Mouse (Mus musculus): ENCODE measurements at regions not wholly inside any gene's neighbourhood (a gene's known extent, or its start where the extent isn't known, plus 50 kb on each side); places are given as distances from the start of the nearest gene placed in this dataset.

- Histone ChIP-seq H3K4me3 (no peak overlapping the region), H3K9ac (replicated peaks) (no peak overlapping the region), H3K27ac (replicated peaks) (no peak overlapping the region), H3K36me3 (no peaks in the 10 kb centered on the region), H3K4me2 (replicated peaks) (no peak overlapping the region), H3K9me3 (no peaks in the 10 kb centered on the region), H3K4me1 (no peaks in the 10 kb centered on the region), H3K27me3 (no peaks in the 10 kb centered on the region)
- ATAC-seq (replicated peaks), result no peak
- 93% methylated on average over 7 of the region's 7 CpGs for WGBS
Measured at GRCm38 (mm10) chr2:34007916-34008315, 120.2 kb upstream of the Mvb12b start.

- 98% methylated on average over 7 of the region's 7 CpGs for WGBS
- Histone ChIP-seq H3K4me3 (no peak overlapping the region), H3K27ac (replicated peaks) (no peak overlapping the region), H3K9ac (replicated peaks) (no peak overlapping the region), H3K9me3 (no peaks in the 10 kb centered on the region), H3K4me2 (replicated peaks) (no peak overlapping the region), H3K36me3 (no peaks in the 10 kb centered on the region), H3K4me1 (no peaks in the 10 kb centered on the region), H3K27me3 (no peaks in the 10 kb centered on the region)
- no peak for ATAC-seq (replicated peaks)
Measured at GRCm38 (mm10) chr2:33997106-33997505, 109.4 kb upstream of the Mvb12b start.

- Histone ChIP-seq H3K27me3 (no peaks in the 10 kb centered on the region), H3K36me3 (no peaks in the 10 kb centered on the region), H3K9me3 (no peaks in the 10 kb centered on the region), H3K27ac (replicated peaks) (no peak overlapping the region), H3K4me2 (replicated peaks) (no peak overlapping the region), H3K4me1 (no peaks in the 10 kb centered on the region), H3K4me3 (no peak overlapping the region), H3K9ac (replicated peaks) (no peak overlapping the region)
- WGBS, result 96% methylated on average over 2 of the region's 2 CpGs
- no peak for ATAC-seq (replicated peaks)
Measured at GRCm38 (mm10) chr2:33996331-33996730, 108.6 kb upstream of the Mvb12b start.

- H3K4me1 ChIP-seq, result peaks cover 16% of the 10 kb centered on the region
- H3K4me2 ChIP-seq (replicated peaks), result no peak overlapping the region
- WGBS, result 83% methylated on average over 4 of the region's 4 CpGs
- no peak for ATAC-seq (replicated peaks)
- no peak overlapping the region for H3K27ac ChIP-seq (replicated peaks)
- no peaks in the 10 kb centered on the region for H3K9me3 ChIP-seq
- H3K27me3 ChIP-seq, result no peaks in the 10 kb centered on the region
- no peaks in the 10 kb centered on the region for H3K36me3 ChIP-seq
- no peak overlapping the region for H3K4me3 ChIP-seq
- no peak overlapping the region for H3K9ac ChIP-seq (replicated peaks)
Measured at GRCm38 (mm10) chr2:33991299-33991698, 103.6 kb upstream of the Mvb12b start.

- WGBS, result 90% methylated on average over 6 of the region's 6 CpGs
- Histone ChIP-seq H3K4me1 (peaks cover 16% of the 10 kb centered on the region), H3K27ac (replicated peaks) (no peak overlapping the region), H3K9ac (replicated peaks) (no peak overlapping the region), H3K4me2 (replicated peaks) (no peak overlapping the region), H3K4me3 (no peak overlapping the region), H3K36me3 (no peaks in the 10 kb centered on the region), H3K9me3 (no peaks in the 10 kb centered on the region), H3K27me3 (no peaks in the 10 kb centered on the region)
- ATAC-seq (replicated peaks), result no peak
Measured at GRCm38 (mm10) chr2:33990711-33991110, 103.0 kb upstream of the Mvb12b start.

- no peak overlapping the region for H3K4me2 ChIP-seq (replicated peaks)
- H3K9me3 ChIP-seq, result no peaks in the 10 kb centered on the region
- H3K4me1 ChIP-seq, result peaks cover 16% of the 10 kb centered on the region
- H3K9ac ChIP-seq (replicated peaks), result no peak overlapping the region
- 68% methylated on average over 12 of the region's 12 CpGs for WGBS
- H3K27ac ChIP-seq (replicated peaks), result no peak overlapping the region
- H3K36me3 ChIP-seq, result no peaks in the 10 kb centered on the region
- ATAC-seq (replicated peaks), result no peak
- no peak overlapping the region for H3K4me3 ChIP-seq
- no peaks in the 10 kb centered on the region for H3K27me3 ChIP-seq
Measured at GRCm38 (mm10) chr2:33989555-33990370, 102.0 kb upstream of the Mvb12b start.

GRCm38 (mm10) chr2:33986420-33986819 lies 98.7 kb upstream of the Mvb12b start:
- no peak overlapping the region for H3K9ac ChIP-seq (replicated peaks)
- no peak overlapping the region for H3K27ac ChIP-seq (replicated peaks)
- H3K36me3 ChIP-seq, result no peaks in the 10 kb centered on the region
- H3K4me2 ChIP-seq (replicated peaks), result 0 out of 2 replicates have a peak overlapping the region, but pooled peaks have one; percentile 22
- H3K4me1 ChIP-seq, result peaks cover 32% of the 10 kb centered on the region
- 18% methylated on average over 4 of the region's 4 CpGs for WGBS
- no peak overlapping the region for H3K4me3 ChIP-seq
- peak; percentile 71 for ATAC-seq (replicated peaks)
- no peaks in the 10 kb centered on the region for H3K9me3 ChIP-seq
- H3K27me3 ChIP-seq, result no peaks in the 10 kb centered on the region

- Histone ChIP-seq H3K4me1 (peaks cover 29% of the 10 kb centered on the region), H3K27ac (replicated peaks) (no peak overlapping the region), H3K9me3 (no peaks in the 10 kb centered on the region), H3K36me3 (no peaks in the 10 kb centered on the region), H3K27me3 (no peaks in the 10 kb centered on the region), H3K4me3 (no peak overlapping the region), H3K9ac (replicated peaks) (no peak overlapping the region), H3K4me2 (replicated peaks) (no peak overlapping the region)
- 57% methylated on average over 11 of the region's 11 CpGs for WGBS
- no peak for ATAC-seq (replicated peaks)
Measured at GRCm38 (mm10) chr2:33985316-33985715, 97.6 kb upstream of the Mvb12b start.

GRCm38 (mm10) chr2:33983112-33983748 lies 95.5 kb upstream of the Mvb12b start:
- H3K27me3 ChIP-seq, result no peaks in the 10 kb centered on the region
- no peak overlapping the region for H3K4me3 ChIP-seq
- no peaks in the 10 kb centered on the region for H3K36me3 ChIP-seq
- H3K27ac ChIP-seq (replicated peaks), result peak overlapping the region; percentile 38
- H3K4me2 ChIP-seq (replicated peaks), result no peak overlapping the region
- no peaks in the 10 kb centered on the region for H3K9me3 ChIP-seq
- ATAC-seq (replicated peaks), result peak; percentile 59
- H3K9ac ChIP-seq (replicated peaks), result no peak overlapping the region
- peaks cover 16% of the 10 kb centered on the region for H3K4me1 ChIP-seq
- WGBS, result 26% methylated on average over 11 of the region's 11 CpGs

GRCm38 (mm10) chr2:33981936-33982335 lies 94.2 kb upstream of the Mvb12b start:
- WGBS, result 46% methylated on average over 8 of the region's 8 CpGs
- Histone ChIP-seq H3K27ac (replicated peaks) (no peak overlapping the region), H3K9ac (replicated peaks) (no peak overlapping the region)

GRCm38 (mm10) chr2:33981321-33981720 lies 93.6 kb upstream of the Mvb12b start:
- 90% methylated on average over 7 of the region's 7 CpGs for WGBS
- H3K4me1 ChIP-seq, result peaks cover 16% of the 10 kb centered on the region
- no peaks in the 10 kb centered on the region for H3K9me3 ChIP-seq
- H3K4me2 ChIP-seq (replicated peaks), result no peak overlapping the region
- no peak overlapping the region for H3K4me3 ChIP-seq
- no peaks in the 10 kb centered on the region for H3K27me3 ChIP-seq
- no peak overlapping the region for H3K27ac ChIP-seq (replicated peaks)
- H3K9ac ChIP-seq (replicated peaks), result no peak overlapping the region
- H3K36me3 ChIP-seq, result no peaks in the 10 kb centered on the region
- ATAC-seq (replicated peaks), result no peak

More at GRCm38 (mm10) chr2:33981936-33982335, 94.2 kb upstream of the Mvb12b start:
- Histone ChIP-seq H3K4me1 (peaks cover 16% of the 10 kb centered on the region), H3K27me3 (no peaks in the 10 kb centered on the region), H3K36me3 (no peaks in the 10 kb centered on the region), H3K9me3 (no peaks in the 10 kb centered on the region), H3K4me2 (replicated peaks) (no peak overlapping the region), H3K4me3 (no peak overlapping the region)
- ATAC-seq (replicated peaks), result no peak

- no peaks in the 10 kb centered on the region for H3K36me3 ChIP-seq
- WGBS, result 88% methylated on average over 10 of the region's 10 CpGs
Measured at GRCm38 (mm10) chr2:33980884-33981283, 93.1 kb upstream of the Mvb12b start.

More at GRCm38 (mm10) chr2:33980884-33981283, 93.1 kb upstream of the Mvb12b start:
- no peaks in the 10 kb centered on the region for H3K9me3 ChIP-seq
- H3K27me3 ChIP-seq, result no peaks in the 10 kb centered on the region
- H3K9ac ChIP-seq (replicated peaks), result no peak overlapping the region
- peaks cover 16% of the 10 kb centered on the region for H3K4me1 ChIP-seq
- ATAC-seq (replicated peaks), result no peak
- no peak overlapping the region for H3K4me3 ChIP-seq
- no peak overlapping the region for H3K4me2 ChIP-seq (replicated peaks)
- no peak overlapping the region for H3K27ac ChIP-seq (replicated peaks)
